Mouse (Mus musculus) frontal cortex, postnatal 14 days (tissue): ENCODE measurements around the gene Slc9a2.
"Not testable (repeated sequence)": the region's sequence is repeated elsewhere in the genome, so short reads cannot be mapped to it uniquely, and the experiment has no call there.

Experiments
- DNase-seq, 2 experiments: peaks; one replicate each; pipeline ENCODE4 v3.0.0; 2022; ENCODE audit warnings: low spot score in 2 of 2

The Slc9a2 gene

DNA sequence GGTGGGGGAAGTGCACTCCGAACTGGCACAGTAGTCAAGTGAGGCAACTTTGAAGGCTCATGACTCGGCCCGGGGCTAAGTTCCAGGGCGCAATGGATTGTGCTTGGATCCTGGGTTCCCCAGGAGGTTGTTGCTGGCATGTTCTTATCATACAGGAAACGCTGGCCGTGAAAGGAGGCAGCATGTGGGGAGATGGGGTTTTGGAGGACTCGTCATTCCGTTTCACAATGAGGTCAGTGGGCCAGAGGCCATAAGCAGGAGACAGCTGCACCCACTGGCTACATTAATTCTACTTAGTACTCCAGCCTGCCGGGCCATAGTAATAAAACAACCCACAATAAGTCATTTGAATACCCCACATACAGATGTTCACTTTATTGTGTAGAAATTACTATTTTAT lies 34.6 kb downstream of the Slc9a2 start:
- no peak for DNase-seq

DNA sequence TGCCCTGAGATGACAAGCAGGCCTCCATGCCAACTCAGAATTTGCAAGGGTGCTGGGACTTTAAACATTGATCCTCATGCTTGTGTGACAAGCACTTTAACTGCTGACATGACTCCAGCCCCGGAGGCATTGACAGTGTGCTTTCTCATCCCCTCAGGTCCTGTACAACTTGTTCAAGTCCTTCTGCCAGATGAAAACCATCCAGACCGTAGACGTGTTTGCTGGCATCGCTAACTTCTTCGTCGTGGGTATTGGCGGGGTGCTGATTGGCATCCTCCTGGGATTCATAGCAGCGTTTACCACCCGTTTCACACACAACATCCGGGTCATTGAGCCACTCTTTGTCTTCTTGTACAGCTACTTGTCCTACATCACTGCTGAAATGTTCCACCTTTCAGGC lies 45.7 kb downstream of the Slc9a2 start:
- no peak for DNase-seq

DNA sequence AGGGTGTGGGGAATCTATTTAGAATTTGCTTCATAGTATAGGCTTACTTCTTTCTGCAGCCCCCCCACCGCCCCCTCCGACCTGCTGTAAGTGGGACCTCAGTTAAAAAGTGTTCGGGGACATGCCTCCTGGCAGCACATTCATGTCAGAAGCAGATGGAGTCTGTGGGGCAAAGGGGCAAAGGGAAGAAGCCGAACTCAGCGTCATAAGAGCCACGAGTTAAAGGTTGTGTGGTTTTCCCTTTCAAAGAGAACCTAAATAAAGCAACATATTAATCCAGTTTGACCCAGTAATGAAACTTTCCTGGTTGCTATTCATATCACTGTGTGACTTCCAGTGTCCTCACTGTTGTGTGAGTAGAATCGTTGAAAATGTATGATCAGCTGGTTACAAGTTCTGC lies 47.0 kb downstream of the Slc9a2 start:
- DNase-seq: no peak

GRCm38 (mm10) chr1:40728636-40729035 lies 48.3 kb downstream of the Slc9a2 start:
- DNase-seq: no peak

DNA sequence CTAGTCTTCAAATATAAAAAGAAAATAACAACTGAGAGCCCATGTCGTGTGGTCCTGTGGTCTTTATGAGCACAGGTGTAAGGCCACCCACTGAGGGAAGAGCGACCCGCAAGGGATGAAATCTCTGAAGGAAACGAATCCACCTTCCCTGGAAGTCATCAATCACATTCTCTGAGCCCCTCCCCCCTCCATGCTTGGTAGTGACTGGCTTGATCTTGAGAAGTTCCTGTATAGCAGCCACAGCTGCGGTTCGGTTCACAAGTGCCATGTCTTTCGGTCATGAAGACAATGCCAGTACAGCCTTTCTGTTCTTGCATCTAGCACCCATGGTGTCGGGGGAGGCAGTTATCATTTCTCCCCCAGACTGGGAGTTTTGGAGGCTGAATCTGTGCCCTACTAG lies 57.3 kb downstream of the Slc9a2 start:
- no peak for DNase-seq

- not testable (repeated sequence) for DNase-seq
Observed at GRCm38 (mm10) chr1:40738246-40738645, 57.9 kb downstream of the Slc9a2 start.

DNA sequence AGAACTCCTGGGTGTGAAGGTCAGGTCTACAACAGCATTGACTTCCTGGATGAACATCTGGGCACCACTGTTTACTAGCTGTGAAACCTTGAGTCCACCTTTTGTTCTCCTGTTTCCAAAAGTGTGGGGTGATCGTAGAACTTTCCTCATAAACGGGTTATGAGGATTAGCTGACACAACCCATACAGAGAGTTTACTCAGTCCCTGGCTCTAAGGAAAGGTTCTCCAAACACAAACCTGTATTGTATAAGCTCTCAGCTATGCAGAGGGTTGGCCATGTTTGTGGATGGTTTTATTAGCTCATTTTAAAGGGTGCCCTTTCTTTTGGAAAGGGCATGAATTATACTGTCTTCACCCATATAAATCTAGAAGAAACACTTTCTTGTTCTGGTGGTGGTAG lies 60.4 kb downstream of the Slc9a2 start:
- no peak for DNase-seq

DNA sequence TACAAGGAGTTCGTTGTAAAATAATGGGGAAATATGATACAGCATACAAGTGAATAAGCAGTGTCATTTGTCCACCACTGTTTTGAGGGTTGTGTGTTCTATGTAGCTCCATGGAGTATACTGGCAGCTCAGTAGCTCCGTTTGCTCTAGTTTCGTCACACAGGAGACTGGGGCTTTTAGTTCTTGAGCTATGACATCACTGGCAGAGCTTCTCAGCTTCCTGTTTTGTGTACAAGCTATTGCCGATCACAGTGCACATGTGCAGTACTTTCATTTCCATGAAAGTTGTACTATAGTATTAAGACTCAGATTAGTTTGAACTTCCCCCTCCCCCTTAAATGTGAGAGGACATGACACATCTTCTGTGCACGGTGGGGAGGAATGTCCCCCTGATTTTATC lies 65.7 kb downstream of the Slc9a2 start:
- DNase-seq: no peak

GRCm38 (mm10) chr1:40759751-40760445 lies 79.5 kb downstream of the Slc9a2 start:
- no peak for DNase-seq

DNA sequence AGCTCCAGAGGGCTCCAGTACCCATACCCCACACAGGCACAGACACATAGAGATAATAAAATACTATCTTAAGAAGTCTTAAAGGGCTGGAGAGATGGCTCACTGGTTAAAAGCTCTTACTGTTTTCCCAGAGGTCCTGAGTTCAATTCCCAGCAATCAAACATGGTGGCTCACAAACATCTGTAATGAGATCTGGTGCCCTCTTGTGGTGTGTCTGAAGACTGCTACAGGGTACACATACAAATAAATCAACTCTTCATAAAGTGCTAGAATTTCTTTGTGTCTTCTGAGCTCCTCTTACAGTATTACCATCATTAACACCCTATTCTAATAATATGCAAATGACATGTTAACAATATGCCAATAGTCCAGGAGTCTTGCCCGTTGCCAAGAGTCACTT lies 83.7 kb downstream of the Slc9a2 start:
- DNase-seq: no peak

DNA sequence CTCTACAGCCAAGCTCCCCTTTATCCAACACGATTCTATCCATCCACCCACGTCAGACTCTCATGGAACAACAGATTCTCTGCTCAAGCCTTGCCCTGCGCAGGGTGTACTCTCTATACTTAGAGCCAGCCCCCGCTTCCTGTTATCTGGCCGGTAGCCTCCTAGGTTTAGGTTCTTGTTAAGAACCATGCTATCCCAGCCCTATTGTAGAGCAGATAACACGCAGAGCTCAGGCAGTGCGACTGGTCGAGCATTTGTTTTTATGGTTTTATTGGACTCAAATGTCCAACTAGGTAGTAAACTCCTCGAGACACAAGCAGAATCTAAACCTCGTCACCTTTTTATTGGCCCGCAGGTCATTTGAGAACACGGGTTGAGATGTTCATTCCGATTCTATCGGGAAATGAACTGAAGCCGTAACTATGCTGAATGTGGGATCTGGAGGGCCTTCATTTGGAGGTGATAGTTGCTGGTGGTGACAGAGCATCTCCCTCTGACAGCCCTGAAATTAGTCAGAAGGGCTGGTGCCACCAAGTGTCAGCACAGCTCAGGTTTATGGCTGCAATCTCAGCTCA lies 84.4 kb downstream of the Slc9a2 start:
- DNase-seq: no peak

- DNase-seq: no peak
Observed at GRCm38 (mm10) chr1:40765521-40765920, 85.1 kb downstream of the Slc9a2 start.

GRCm38 (mm10) chr1:40767588-40767987 lies 87.2 kb downstream of the Slc9a2 start:
- DNase-seq: no peak

DNA sequence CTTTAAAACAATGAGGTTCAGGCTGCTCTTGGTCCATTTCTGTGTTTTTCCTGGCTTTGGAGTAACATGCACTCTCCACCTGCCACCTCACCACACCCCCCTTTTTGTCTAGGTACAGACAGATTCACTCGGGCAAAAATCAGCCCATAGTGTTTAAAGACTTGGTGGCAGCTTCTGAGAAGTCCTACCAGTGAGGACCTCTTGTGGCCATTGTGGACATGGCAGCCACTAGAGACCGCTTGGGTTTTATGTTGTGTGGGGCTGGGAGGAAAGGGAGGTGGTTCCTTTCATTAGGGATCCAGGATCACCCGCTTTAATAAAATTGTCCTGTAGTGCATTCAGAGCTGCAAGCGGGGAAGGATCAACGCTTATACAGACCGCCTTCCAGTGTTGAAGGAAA lies 88.2 kb downstream of the Slc9a2 start:
- DNase-seq: peak in 1 of 2 experiments; percentile 39

DNA sequence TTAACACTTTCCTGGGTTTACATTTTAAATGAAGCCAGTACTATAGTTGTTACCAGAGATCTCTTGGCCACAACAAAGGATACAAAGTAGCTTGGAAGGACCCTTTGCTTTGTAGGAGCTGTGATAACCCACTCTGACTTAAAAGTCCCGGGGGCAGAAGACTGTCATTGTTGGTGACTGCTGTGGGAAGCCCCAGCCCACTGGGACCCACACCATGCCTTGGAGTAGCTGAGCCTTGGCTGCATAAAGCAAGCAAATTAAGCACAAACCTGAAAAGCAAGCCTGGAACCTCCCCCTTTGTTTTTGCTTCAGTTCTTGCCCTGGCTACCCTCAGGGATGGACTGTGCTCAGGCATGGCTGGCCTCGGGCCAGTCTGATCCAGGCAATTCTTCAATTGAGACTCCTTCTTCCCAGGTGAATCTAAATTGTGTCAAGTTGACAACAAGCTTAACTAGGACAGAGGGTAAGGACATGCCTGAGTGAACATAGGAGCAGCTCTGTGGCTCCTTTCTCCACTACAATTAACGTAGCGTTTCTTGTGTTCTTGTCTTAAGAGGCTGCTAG lies 89.0 kb downstream of the Slc9a2 start:
- no peak for DNase-seq

DNA sequence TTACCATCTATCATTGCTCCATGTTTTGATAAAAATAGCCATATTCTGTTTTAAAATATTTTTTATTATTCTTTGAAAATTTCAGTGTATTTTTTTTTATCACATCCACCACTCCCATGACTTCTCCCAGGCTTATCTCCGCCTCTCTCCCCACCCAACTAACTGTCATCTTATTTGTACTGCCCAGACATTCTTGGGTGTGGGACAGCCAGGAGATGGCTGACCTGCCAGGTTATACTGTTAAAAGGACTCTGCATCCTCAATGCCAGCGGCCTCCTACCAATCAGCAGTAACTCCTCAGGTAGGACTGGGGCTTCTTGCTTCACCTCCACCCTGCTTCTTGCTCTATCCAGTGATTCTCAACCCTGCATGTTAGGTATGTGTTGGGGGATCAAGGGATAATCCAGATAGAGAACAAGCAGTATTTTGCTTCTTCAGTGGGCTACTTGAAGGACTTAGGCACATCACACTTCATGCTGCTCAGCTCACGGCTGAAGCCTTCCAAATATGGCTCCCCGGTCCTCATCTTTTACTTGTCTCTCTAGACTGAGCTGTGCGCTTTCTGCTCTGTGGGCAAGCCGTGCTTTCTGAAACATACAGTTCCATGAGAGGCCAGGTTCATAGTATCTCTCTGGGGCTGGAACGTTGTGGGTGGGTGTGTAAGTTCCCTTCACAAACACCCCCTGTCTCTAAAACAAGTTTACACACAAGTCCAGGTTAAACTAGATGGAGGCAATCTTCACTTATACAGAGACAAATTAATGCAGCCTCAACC lies 91.0 kb downstream of the Slc9a2 start:
- DNase-seq: no peak

DNA sequence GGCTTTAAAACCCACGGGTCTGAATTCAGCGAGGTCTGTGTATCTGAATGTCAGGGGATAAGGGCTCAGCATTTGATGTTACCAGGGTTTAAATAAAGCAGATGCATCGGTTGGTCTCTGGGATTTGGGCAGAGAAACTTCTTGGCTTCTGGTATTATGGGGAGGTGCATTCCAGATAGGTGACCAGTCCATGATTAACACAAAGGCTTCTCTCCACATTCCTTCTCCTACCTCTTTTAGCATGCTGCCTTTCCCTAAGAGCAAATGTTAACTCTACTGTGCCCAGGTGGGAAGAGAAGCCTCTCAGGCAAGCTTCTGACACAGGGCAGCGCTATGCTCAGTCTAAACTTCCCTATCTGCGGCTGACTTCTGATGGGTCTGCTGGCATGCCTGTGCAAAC lies 92.9 kb downstream of the Slc9a2 start:
- DNase-seq: no peak

GRCm38 (mm10) chr1:40774040-40774439 lies 93.7 kb downstream of the Slc9a2 start:
- no peak for DNase-seq

GRCm38 (mm10) chr1:40776102-40776501 lies 95.7 kb downstream of the Slc9a2 start:
- no peak for DNase-seq

- DNase-seq: no peak
Observed at GRCm38 (mm10) chr1:40776763-40777162, 96.4 kb downstream of the Slc9a2 start.

DNA sequence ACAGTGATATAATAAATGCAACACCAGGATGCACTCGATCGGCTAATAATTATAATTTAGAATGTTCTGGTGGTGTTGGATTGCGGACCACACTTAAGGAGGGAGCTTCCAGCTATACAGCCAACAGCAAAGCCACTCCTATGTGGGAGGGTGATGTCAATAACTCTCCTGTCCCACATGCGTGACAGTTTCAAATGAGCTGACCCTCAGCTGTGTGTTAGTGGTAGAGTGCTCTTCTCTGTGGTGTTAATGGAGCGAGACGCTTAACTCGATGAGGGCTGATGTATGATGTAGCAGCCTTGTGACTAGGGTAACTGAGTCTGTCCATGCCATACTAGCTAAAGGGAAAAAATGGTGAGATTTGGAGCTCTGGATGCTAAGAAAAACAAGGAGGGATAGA lies 103.1 kb downstream of the Slc9a2 start:
- DNase-seq: no peak

GRCm38 (mm10) chr1:40784306-40784705 lies 103.9 kb downstream of the Slc9a2 start:
- no peak for DNase-seq
